ENCODE assay signal across 8 mouse cellular contexts in the genomic region with DNA sequence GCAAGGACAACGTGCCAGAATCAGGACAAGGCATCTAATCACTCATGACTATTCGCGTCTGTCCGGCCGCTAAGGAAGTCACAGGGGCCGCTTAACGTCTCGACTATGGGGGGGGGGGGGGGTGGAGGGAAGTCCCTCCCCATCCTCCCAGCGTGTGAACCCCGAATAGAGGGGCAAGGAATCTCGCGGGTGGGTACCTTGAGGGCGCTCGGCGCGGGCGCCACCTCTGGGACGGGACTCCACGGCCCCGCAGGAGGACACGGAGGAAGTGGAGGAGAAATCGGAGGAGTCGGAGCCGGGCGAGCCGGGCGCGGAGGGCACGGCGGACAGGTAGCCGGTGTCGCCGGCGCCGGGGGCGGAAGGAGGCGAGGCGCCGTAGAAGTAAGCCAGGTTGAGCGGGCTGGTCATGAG. TPM values are rescaled to one million over a fixed set of nuclear protein-coding genes. Genes with fewer than 3 reads are reported as not detected.
DNase-seq lines count a peak whose midpoint lies in the region; ATAC-seq and TF ChIP-seq lines count a peak whose summit lies in the region.

No protein-coding gene starts in this region.

- H3K27me3 ChIP-seq in forebrain, embryonic 11.5 days (ENCODE audit: control insufficient read depth, insufficient read depth, low read length), result no peaks in the 10 kb centered on the region
- H3K27me3 ChIP-seq in lung, embryonic 14.5 days (ENCODE audit: insufficient read depth, low read length), result no peaks in the 10 kb centered on the region
- H3K27me3 ChIP-seq in splenic B cell, adult 2 months (ENCODE audit: control insufficient read depth, insufficient read depth, low read length, poor library complexity, severe bottlenecking), result no peaks in the 10 kb centered on the region

- H3K4me2 ChIP-seq in forebrain, embryonic 11.5 days (ENCODE audit: low read depth, low read length, severe bottlenecking), result peak overlapping the region; percentile 89
- H3K4me2 ChIP-seq in lung, embryonic 14.5 days, result peak overlapping the region; percentile 73

- H3K9me3 ChIP-seq in forebrain, embryonic 11.5 days (ENCODE audit: control insufficient read depth, low read length), result no peaks in the 10 kb centered on the region
- no peaks in the 10 kb centered on the region for H3K9me3 ChIP-seq in lung, embryonic 14.5 days (ENCODE audit: low read depth, low read length)

- H3K36me3 ChIP-seq in forebrain, embryonic 11.5 days (ENCODE audit: control insufficient read depth, insufficient read depth, low read length), result no peaks in the 10 kb centered on the region; the same call in 1 of the 2 replicates
- H3K36me3 ChIP-seq in lung, embryonic 14.5 days (ENCODE audit: insufficient read depth), result peaks cover 17% of the 10 kb centered on the region
- peaks cover 12% of the 10 kb centered on the region for H3K36me3 ChIP-seq in splenic B cell, adult 2 months (ENCODE audit: control insufficient read depth, insufficient read depth, low read length, poor library complexity, severe bottlenecking)

- under 1% methylated on average over 37 of the region's 40 CpGs for WGBS in forebrain, embryonic 11.5 days
- WGBS in lung, embryonic 14.5 days, result 0% methylated on average over 38 of the region's 40 CpGs

- H3K4me3 ChIP-seq in forebrain, embryonic 11.5 days (ENCODE audit: low read depth, low read length), result peak overlapping the region; percentile 72
- peak overlapping the region; percentile 89 for H3K4me3 ChIP-seq in lung, embryonic 14.5 days (ENCODE audit: low read depth, low read length)

- peak; percentile 48 for DNase-seq in embryo, embryonic 10.5 days (ENCODE audit: low spot score)
- DNase-seq in embryo, embryonic 9.5 days (ENCODE audit: extremely low spot score), result no peak
- DNase-seq in forebrain, embryonic 11.5 days (ENCODE audit: low spot score), result no peak
- DNase-seq in lung, embryonic 14.5 days, result peak; percentile 61
- peak; percentile 68 for DNase-seq in splenic B cell, adult 2 months (ENCODE audit: low read depth, low spot score)
- DNase-seq in cerebellum, postnatal 4 days (ENCODE audit: low spot score in 2 of 2), result no peak

- H3K4me1 ChIP-seq in forebrain, embryonic 11.5 days (replicated peaks; ENCODE audit: control insufficient read depth, insufficient read depth, low read length), result peaks cover 6% of the 10 kb centered on the region; the same call in 1 of the 2 replicates
- peaks cover 23% of the 10 kb centered on the region for H3K4me1 ChIP-seq in lung, embryonic 14.5 days (ENCODE audit: insufficient read depth)

- no peak for TF ChIP-seq CTCF in lung, embryonic 14.5 days (IDR thresholded peaks at IDR 0.05; ENCODE audit: low read depth)

- peak; percentile 6 for ATAC-seq in CD4-positive, CD25-positive, alpha-beta regulatory T cell, adult 4 months
- no peak; the same call in 1 of the 2 replicates for ATAC-seq in forebrain, embryonic 11.5 days (replicated peaks; ENCODE audit: low FRiP score)
- ATAC-seq in inflammation-experienced regulatory T-cells, adult 6 months, result peak; percentile 4
- ATAC-seq in lung, embryonic 14.5 days (ENCODE audit: insufficient read depth), result peak; percentile 35

- H3K9ac ChIP-seq in forebrain, embryonic 11.5 days (ENCODE audit: low read length), result peak overlapping the region; percentile 72
- peak overlapping the region; percentile 85 for H3K9ac ChIP-seq in lung, embryonic 14.5 days

- 0 out of 2 replicates have a peak overlapping the region, but pooled peaks have one; percentile 4 for H3K27ac ChIP-seq in forebrain, embryonic 11.5 days (ENCODE audit: low read depth, low read length)
- H3K27ac ChIP-seq in lung, embryonic 14.5 days (ENCODE audit: low read depth), result peak overlapping the region; percentile 90

RNA-seq across cellular contexts. Expression of a gene that starts 17.1 kb away (rescaled TPM):
- 10 to 100 TPM; 33.2 to 39.6 TPM for polyA plus RNA-seq in CD4-positive, CD25-positive, alpha-beta regulatory T cell, adult 4 months (2017; shearing (Covaris generic))
- 1.9 and 2.3 TPM in 2 replicates for polyA plus RNA-seq in forebrain, embryonic 11.5 days (2014; fragmentation: Nextera tagmentation; extraction: Ambion mirVana)
- 10 to 100 TPM; 24.7 to 39.2 (median 36.9) TPM for polyA plus RNA-seq in inflammation-experienced regulatory T-cells, adult 6 months (2017; shearing (Covaris generic))
- 5.8 and 6.3 TPM in 2 replicates for polyA plus RNA-seq in lung, embryonic 14.5 days (2014; fragmentation: Nextera tagmentation; extraction: Ambion mirVana)

Comparison
In these comparisons a context has a peak if more than half of its experiments do, and no peak if none do; other contexts are left out.
1. DNase-seq: peak in embryo, embryonic 10.5 days (single experiment), lung, embryonic 14.5 days (single experiment) and splenic B cell, adult 2 months (single experiment); none in embryo, embryonic 9.5 days (single experiment), forebrain, embryonic 11.5 days (single experiment) and cerebellum, postnatal 4 days (0 of 2).